Mouse (Mus musculus): ENCODE results near the gene Hdac5. TPM values are rescaled to one million over a fixed set of nuclear protein-coding genes. Genes with fewer than 3 reads are reported as not detected.

Gene Hdac5
- polyA plus RNA-seq, 1 experiment from 2014 or later, result 54.8 TPM

DNA sequence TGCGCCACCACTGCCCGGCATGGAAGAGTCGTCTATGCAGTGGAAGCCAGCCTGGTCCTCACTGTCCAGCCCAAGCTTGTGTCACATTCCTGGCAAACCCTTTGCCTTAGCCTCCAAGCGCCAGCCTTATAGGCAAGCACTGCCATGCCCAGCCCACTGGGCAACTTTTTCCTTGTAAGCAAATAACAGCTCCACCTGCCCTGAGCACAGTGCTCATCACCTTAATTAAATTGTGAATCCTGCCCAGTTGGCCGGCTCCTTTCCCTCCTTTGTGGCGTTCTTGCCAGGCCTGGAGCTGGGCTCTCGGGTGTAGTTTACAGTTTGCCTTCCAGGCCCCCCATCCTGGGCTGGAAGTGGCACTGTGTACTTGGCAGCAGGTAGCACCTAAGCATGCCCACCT is 33.2 kb upstream of the Hdac5 start:
- H3K9me3 ChIP-seq (ENCODE audit: control insufficient read depth, low read length), result no peaks in the 10 kb centered on the region
- 92% methylated on average over 7 of the region's 7 CpGs for WGBS
- no peak overlapping the region for H3K4me2 ChIP-seq (ENCODE audit: low read depth, low read length)
- peaks cover 19% of the 10 kb centered on the region; the same call in 1 of the 2 replicates for H3K36me3 ChIP-seq (ENCODE audit: control insufficient read depth, insufficient read depth, low read length)
- no peaks in the 10 kb centered on the region for H3K27me3 ChIP-seq (replicated peaks; ENCODE audit: control insufficient read depth, insufficient read depth, low read length)
- H3K9ac ChIP-seq (ENCODE audit: low read depth, low read length), result no peak overlapping the region
- H3K4me1 ChIP-seq (ENCODE audit: control insufficient read depth, insufficient read depth, low read length), result peaks cover 5% of the 10 kb centered on the region
- H3K27ac ChIP-seq (ENCODE audit: low read length), result no peak overlapping the region
- H3K4me3 ChIP-seq (ENCODE audit: low read length), result no peak overlapping the region
- ATAC-seq, result no peak

GRCm38 (mm10) chr11:102258521-102258920 is 28.6 kb upstream of the Hdac5 start:
- no peak overlapping the region for H3K4me3 ChIP-seq (ENCODE audit: low read length)
- WGBS, result 88% methylated on average over 3 of the region's 3 CpGs
- H3K9ac ChIP-seq (ENCODE audit: low read depth, low read length), result no peak overlapping the region
- H3K4me2 ChIP-seq (ENCODE audit: low read depth, low read length), result no peak overlapping the region
- no peak overlapping the region for H3K27ac ChIP-seq (ENCODE audit: low read length)
- no peaks in the 10 kb centered on the region for H3K9me3 ChIP-seq (ENCODE audit: control insufficient read depth, low read length)
- no peak for ATAC-seq
- no peaks in the 10 kb centered on the region for H3K27me3 ChIP-seq (replicated peaks; ENCODE audit: control insufficient read depth, insufficient read depth, low read length)
- H3K4me1 ChIP-seq (ENCODE audit: control insufficient read depth, insufficient read depth, low read length), result no peaks in the 10 kb centered on the region
- H3K36me3 ChIP-seq (ENCODE audit: control insufficient read depth, insufficient read depth, low read length), result peaks cover 24% of the 10 kb centered on the region

DNA sequence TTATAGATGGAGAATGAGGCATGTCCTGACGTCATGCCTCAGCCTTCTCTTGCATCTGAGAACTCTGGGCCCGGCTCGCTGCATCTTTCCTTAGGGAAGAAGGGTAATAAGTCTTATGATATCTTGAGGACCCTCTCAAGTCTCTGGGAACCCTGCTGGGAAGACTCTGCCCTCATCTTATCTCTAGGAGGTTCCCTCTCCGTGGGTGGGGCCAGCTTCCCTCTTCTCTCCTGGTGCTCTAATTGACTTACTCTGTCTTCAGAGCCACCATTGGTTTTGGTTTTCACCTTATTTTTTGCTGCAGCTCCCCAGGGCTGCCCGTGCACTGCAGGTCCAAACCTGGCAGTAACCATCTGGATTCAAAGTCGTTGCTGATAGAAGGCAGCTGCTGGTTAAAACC is 28.1 kb upstream of the Hdac5 start:
- WGBS, result 80% methylated on average over 6 of the region's 6 CpGs
- Histone ChIP-seq H3K9me3 (ENCODE audit: control insufficient read depth, low read length) (no peaks in the 10 kb centered on the region), H3K27ac (ENCODE audit: low read length) (no peak overlapping the region), H3K27me3 (replicated peaks; ENCODE audit: control insufficient read depth, insufficient read depth, low read length) (no peaks in the 10 kb centered on the region), H3K4me3 (ENCODE audit: low read length) (no peak overlapping the region), H3K4me2 (ENCODE audit: low read depth, low read length) (no peak overlapping the region), H3K4me1 (ENCODE audit: control insufficient read depth, insufficient read depth, low read length) (no peaks in the 10 kb centered on the region), H3K36me3 (ENCODE audit: control insufficient read depth, insufficient read depth, low read length) (peaks cover 24% of the 10 kb centered on the region), H3K9ac (ENCODE audit: low read depth, low read length) (no peak overlapping the region)
- no peak for ATAC-seq

GRCm38 (mm10) chr11:102257514-102257913 is 27.5 kb upstream of the Hdac5 start:
- no peak for ATAC-seq
- H3K36me3 ChIP-seq (ENCODE audit: control insufficient read depth, insufficient read depth, low read length), result peaks cover 21% of the 10 kb centered on the region
- no peak overlapping the region for H3K4me3 ChIP-seq (ENCODE audit: low read length)
- H3K9ac ChIP-seq (ENCODE audit: low read depth, low read length), result no peak overlapping the region
- H3K4me1 ChIP-seq (ENCODE audit: control insufficient read depth, insufficient read depth, low read length), result no peaks in the 10 kb centered on the region
- H3K4me2 ChIP-seq (ENCODE audit: low read depth, low read length), result no peak overlapping the region
- no peak overlapping the region for H3K27ac ChIP-seq (ENCODE audit: low read length)
- WGBS, result 40% methylated on average over 9 of the region's 9 CpGs
- no peaks in the 10 kb centered on the region for H3K9me3 ChIP-seq (ENCODE audit: control insufficient read depth, low read length)
- H3K27me3 ChIP-seq (replicated peaks; ENCODE audit: control insufficient read depth, insufficient read depth, low read length), result no peaks in the 10 kb centered on the region

- H3K4me1 ChIP-seq (ENCODE audit: control insufficient read depth, insufficient read depth, low read length), result peaks cover 21% of the 10 kb centered on the region
- peak overlapping the region; percentile 87 for H3K4me2 ChIP-seq (ENCODE audit: low read depth, low read length)
- H3K36me3 ChIP-seq (ENCODE audit: control insufficient read depth, insufficient read depth, low read length), result peaks cover 3% of the 10 kb centered on the region; the same call in 1 of the 2 replicates
- H3K27ac ChIP-seq (ENCODE audit: low read length), result no peak overlapping the region; the same call in 1 of the 2 replicates
- peak overlapping the region; percentile 84 for H3K4me3 ChIP-seq (ENCODE audit: low read length)
- no peak for ATAC-seq
- H3K9me3 ChIP-seq (ENCODE audit: control insufficient read depth, low read length), result no peaks in the 10 kb centered on the region
- peak overlapping the region; percentile 82 for H3K9ac ChIP-seq (ENCODE audit: low read depth, low read length)
- WGBS, result 11% methylated on average over 9 of the region's 9 CpGs
- no peaks in the 10 kb centered on the region for H3K27me3 ChIP-seq (replicated peaks; ENCODE audit: control insufficient read depth, insufficient read depth, low read length)
These were observed 19.6 kb upstream of the Hdac5 start for GRCm38 (mm10) chr11:102249351-102250090.

DNA sequence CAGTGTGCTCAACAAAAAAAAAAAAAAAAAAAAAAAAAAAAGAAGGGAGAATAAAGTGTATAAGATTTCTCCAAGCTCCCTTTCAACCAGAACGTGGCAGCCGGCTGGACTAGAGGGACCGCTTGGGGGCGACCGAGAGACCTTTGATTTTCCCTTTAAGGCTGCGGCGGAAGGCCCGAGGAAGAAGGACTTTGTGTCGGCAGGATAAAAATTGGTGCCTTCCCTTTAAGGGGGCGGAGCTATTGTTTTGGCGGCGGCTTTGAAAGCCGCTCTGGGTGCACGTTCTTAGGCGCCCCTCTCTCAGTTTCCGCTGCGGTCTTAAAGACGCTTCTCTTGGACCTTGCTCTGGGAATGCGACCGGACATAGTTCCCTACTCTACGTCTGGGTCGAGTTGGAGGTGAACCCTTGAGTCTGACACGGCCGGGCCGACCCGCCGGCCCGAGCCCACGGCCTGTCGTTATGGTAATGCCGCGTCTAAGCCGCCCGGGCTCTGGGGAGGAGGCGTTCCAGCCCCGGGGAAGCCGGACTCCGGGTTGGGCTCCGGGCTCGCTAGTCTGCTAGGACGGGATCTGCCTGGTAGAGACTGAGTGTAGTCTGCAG is 18.8 kb upstream of the Hdac5 start, which contains the start of gene BC030867:
BC030867 (plus strand) TSS at position 253 of the 601 bp plus-strand sequence.
- H3K27me3 ChIP-seq (replicated peaks; ENCODE audit: control insufficient read depth, insufficient read depth, low read length), result no peaks in the 10 kb centered on the region
- H3K4me1 ChIP-seq (ENCODE audit: control insufficient read depth, insufficient read depth, low read length), result peaks cover 22% of the 10 kb centered on the region
- peaks cover 3% of the 10 kb centered on the region; the same call in 1 of the 2 replicates for H3K36me3 ChIP-seq (ENCODE audit: control insufficient read depth, insufficient read depth, low read length)
- under 1% methylated on average over 41 of the region's 41 CpGs for WGBS
- peak within 1 kb of the TSS; percentile 82 for H3K9ac ChIP-seq (ENCODE audit: low read depth, low read length)
- peak within 1 kb of the TSS; percentile 84 for H3K4me3 ChIP-seq (ENCODE audit: low read length)
- peak within 1 kb of the TSS; percentile 51; the same call in 1 of the 2 replicates for H3K27ac ChIP-seq (ENCODE audit: low read length)
- peak within 1 kb of the TSS; percentile 87 for H3K4me2 ChIP-seq (ENCODE audit: low read depth, low read length)
- ATAC-seq, result peak; percentile 68
- no peaks in the 10 kb centered on the region for H3K9me3 ChIP-seq (ENCODE audit: control insufficient read depth, low read length)

DNA sequence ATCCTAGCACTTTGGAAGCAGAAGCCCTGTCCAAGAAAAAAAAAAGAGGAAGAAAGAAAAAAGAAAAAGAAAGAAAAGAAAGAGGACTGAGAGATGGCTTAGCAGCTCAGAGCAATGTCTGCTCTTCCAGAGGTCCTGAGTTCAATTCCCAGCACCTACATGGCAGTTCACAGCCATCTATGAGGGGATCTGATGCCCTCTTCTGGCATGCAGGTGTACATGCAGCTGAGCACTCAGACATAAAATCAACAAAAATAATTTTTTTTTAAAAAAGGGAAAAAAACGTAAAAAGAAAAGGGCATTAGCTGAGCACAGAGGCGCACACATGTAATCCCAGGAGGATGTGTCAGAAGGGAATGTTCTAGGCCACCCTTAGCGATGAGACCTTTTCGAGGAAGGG is 16.9 kb upstream of the Hdac5 start:
- WGBS, result 89% methylated on average over 4 of the region's 4 CpGs
- H3K4me3 ChIP-seq (ENCODE audit: low read length), result no peak overlapping the region
- H3K9me3 ChIP-seq (ENCODE audit: control insufficient read depth, low read length), result 0 out of 2 replicates have a peak, but pooled peaks cover under 1% of the 10 kb centered on the region
- peaks cover 22% of the 10 kb centered on the region for H3K4me1 ChIP-seq (ENCODE audit: control insufficient read depth, insufficient read depth, low read length)
- H3K36me3 ChIP-seq (ENCODE audit: control insufficient read depth, insufficient read depth, low read length), result no peaks in the 10 kb centered on the region; the same call in 1 of the 2 replicates
- H3K27ac ChIP-seq (ENCODE audit: low read length), result no peak overlapping the region
- H3K4me2 ChIP-seq (ENCODE audit: low read depth, low read length), result no peak overlapping the region
- ATAC-seq, result no peak
- H3K9ac ChIP-seq (ENCODE audit: low read depth, low read length), result no peak overlapping the region
- no peaks in the 10 kb centered on the region for H3K27me3 ChIP-seq (replicated peaks; ENCODE audit: control insufficient read depth, insufficient read depth, low read length)

DNA sequence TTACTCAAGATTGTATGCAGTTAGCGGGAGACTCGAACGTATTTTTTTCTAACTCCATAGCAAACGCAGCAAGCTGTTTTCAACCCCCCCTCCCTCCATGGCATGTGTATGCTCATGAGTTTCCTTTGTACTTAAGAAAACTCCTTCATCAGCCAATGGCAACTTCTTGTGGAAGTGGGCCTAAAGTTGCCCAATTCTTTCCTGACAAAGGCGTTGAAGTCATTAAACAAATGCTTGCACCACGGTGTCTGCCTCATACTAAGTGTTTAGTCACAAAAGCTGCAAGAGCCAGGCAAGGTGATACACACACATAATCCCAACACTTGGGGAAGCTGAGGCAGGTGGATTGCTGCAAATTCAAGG is 16.3 kb upstream of the Hdac5 start:
- Histone ChIP-seq H3K36me3 (ENCODE audit: control insufficient read depth, insufficient read depth, low read length) (no peaks in the 10 kb centered on the region; the same call in 1 of the 2 replicates), H3K9ac (ENCODE audit: low read depth, low read length) (no peak overlapping the region), H3K4me2 (ENCODE audit: low read depth, low read length) (no peak overlapping the region), H3K4me3 (ENCODE audit: low read length) (no peak overlapping the region), H3K9me3 (ENCODE audit: control insufficient read depth, low read length) (0 out of 2 replicates have a peak, but pooled peaks cover 2% of the 10 kb centered on the region), H3K27me3 (replicated peaks; ENCODE audit: control insufficient read depth, insufficient read depth, low read length) (no peaks in the 10 kb centered on the region), H3K27ac (ENCODE audit: low read length) (peak overlapping the region; percentile 38), H3K4me1 (ENCODE audit: control insufficient read depth, insufficient read depth, low read length) (peaks cover 22% of the 10 kb centered on the region)
- ATAC-seq, result no peak
- WGBS, result 65% methylated on average over 6 of the region's 6 CpGs

DNA sequence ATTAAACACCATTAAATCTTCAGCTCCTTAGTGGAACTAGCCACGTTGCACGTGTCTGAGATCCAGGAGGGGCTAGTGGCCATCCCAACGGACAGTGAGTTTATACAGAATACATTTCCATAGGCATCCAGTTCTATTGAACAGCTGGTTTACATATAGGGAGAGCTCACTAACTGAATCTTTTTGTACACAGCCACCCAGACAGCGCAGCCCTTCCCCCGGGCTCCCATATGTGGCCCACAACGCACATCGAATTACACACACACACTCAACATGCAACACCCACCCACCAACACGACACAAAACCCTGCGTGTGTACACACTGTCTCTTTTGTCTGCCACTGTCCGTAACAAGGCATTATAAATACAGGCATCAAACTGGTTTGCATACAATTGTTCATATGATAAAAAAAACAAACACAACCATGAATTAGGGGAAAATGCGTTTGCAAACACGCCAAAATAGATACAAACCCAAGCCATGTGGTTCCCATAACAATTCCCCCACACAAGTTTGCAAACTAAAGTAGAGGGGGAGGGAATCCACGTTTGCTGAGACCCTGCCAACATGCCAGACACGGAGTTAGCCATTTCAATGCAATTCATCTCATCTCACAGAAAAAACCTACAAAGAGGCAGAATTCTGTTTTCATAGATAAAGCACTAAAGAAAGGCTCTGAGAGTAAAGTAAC is 15.8 kb upstream of the Hdac5 start:
- H3K9me3 ChIP-seq (ENCODE audit: control insufficient read depth, low read length), result 0 out of 2 replicates have a peak, but pooled peaks cover 2% of the 10 kb centered on the region
- H3K9ac ChIP-seq (ENCODE audit: low read depth, low read length), result peak overlapping the region; percentile 66; the same call in 1 of the 2 replicates
- H3K4me3 ChIP-seq (ENCODE audit: low read length), result peak overlapping the region; percentile 43
- H3K4me2 ChIP-seq (ENCODE audit: low read depth, low read length), result peak overlapping the region; percentile 88
- peak; percentile 22; the same call in 1 of the 2 replicates for ATAC-seq
- no peaks in the 10 kb centered on the region for H3K36me3 ChIP-seq (ENCODE audit: control insufficient read depth, insufficient read depth, low read length)
- H3K27me3 ChIP-seq (replicated peaks; ENCODE audit: control insufficient read depth, insufficient read depth, low read length), result no peaks in the 10 kb centered on the region
- 36% methylated on average over 14 of the region's 14 CpGs for WGBS
- peak overlapping the region; percentile 77 for H3K27ac ChIP-seq (ENCODE audit: low read length)
- H3K4me1 ChIP-seq (ENCODE audit: control insufficient read depth, insufficient read depth, low read length), result peaks cover 25% of the 10 kb centered on the region

Measured in intestine, embryonic 16.5 days (tissue).